ENCODE assay signal across 25 mouse cellular contexts in the genomic region with DNA sequence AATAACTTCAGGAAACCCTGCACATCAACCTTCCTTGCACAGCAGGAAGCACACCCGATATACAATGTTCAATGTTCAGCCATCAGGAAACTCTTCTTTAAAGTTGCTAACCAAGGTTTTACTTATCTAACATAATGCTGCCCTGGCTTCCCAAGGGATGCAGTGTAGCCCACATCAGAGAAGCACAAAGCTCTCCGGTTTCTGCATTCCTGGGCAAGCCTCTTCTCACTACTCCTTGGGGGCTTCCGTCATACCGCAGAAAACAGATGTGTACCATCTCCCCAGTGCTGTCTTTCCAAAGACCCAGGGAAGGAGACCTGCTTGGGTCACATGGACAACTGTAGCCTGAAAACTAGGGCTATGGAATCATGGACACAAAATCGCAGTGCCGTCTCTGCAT. TPM values are rescaled to one million over a fixed set of nuclear protein-coding genes. Genes with fewer than 3 reads are reported as not detected.
DNase-seq lines count a peak whose midpoint lies in the region; ATAC-seq lines count a peak whose summit lies in the region.
"Had no signal": no experiment of that assay in that cellular context is flagged by ENCODE, and none has a peak within 500 bp of the region (broad histone marks: within the 10 kb centered on the region; RNA-seq: fewer than 3 reads in every experiment).

No protein-coding gene starts in this region.

- 67% methylated on average over 6 of the region's 6 CpGs for WGBS in limb, embryonic 13.5 days
- WGBS in limb, embryonic 10.5 days: 91% methylated on average over 6 of the region's 6 CpGs
- 36% methylated on average over 6 of the region's 6 CpGs for whole genome bisulfite sequencing in embryonic facial prominence, embryonic 15.5 days

- 0 out of 2 replicates have a peak, but pooled peaks cover 3% of the 10 kb centered on the region for H3K36me3 ChIP-seq in limb, embryonic 13.5 days
- H3K36me3 ChIP-seq in limb, embryonic 10.5 days: no peaks in the 10 kb centered on the region
- H3K36me3 ChIP-seq in embryonic facial prominence, embryonic 15.5 days: no peaks in the 10 kb centered on the region
- H3K36me3 ChIP-seq: embryonic facial prominence, embryonic 12.5 days; forebrain, embryonic 10.5 days; forebrain, embryonic 12.5 days; G1E had no signal

- H3K4me1 ChIP-seq in limb, embryonic 13.5 days: peaks cover 15% of the 10 kb centered on the region
- H3K4me1 ChIP-seq in limb, embryonic 10.5 days: no peaks in the 10 kb centered on the region
- H3K4me1 ChIP-seq in embryonic facial prominence, embryonic 15.5 days: peaks cover 18% of the 10 kb centered on the region

- no peak overlapping the region for H3K27ac ChIP-seq in limb, embryonic 13.5 days
- H3K27ac ChIP-seq in limb, embryonic 10.5 days: no peak overlapping the region
- no peak overlapping the region for H3K27ac ChIP-seq in embryonic facial prominence, embryonic 15.5 days (replicated peaks)
- H3K27ac ChIP-seq: embryonic facial prominence, embryonic 12.5 days; forebrain, embryonic 10.5 days; forebrain, embryonic 12.5 days had no signal

- DNase-seq in heart, adult 11 months: peak; percentile 64
- no peak for DNase-seq in heart, adult 8-10 months (ENCODE audit: low spot score)
- no peak for DNase-seq in limb, embryonic 10.5 days (ENCODE audit: low spot score)
- DNase-seq in embryo, embryonic 10.5 days (ENCODE audit: low spot score): no peak
- DNase-seq: adrenal gland, adult 8-10 months; adrenal gland, postnatal 14 days; adrenal gland, postnatal 36 days; cerebellum, adult 11-12 months; cerebellum, adult 2 months; cerebellum, adult 9-10 months; cerebellum, postnatal 10 days; cerebellum, postnatal 25 days; embryo, embryonic 11 days had no signal

- no peaks in the 10 kb centered on the region; the same call in 1 of the 2 replicates for H3K9me3 ChIP-seq in limb, embryonic 13.5 days
- no peaks in the 10 kb centered on the region; the same call in 1 of the 2 replicates for H3K9me3 ChIP-seq in limb, embryonic 10.5 days (replicated peaks)
- no peaks in the 10 kb centered on the region for H3K9me3 ChIP-seq in embryonic facial prominence, embryonic 15.5 days (replicated peaks)
- H3K9me3 ChIP-seq: embryonic facial prominence, embryonic 12.5 days; forebrain, embryonic 12.5 days; G1E had no signal

- no peaks in the 10 kb centered on the region for H3K27me3 ChIP-seq in limb, embryonic 13.5 days
- no peaks in the 10 kb centered on the region for H3K27me3 ChIP-seq in limb, embryonic 10.5 days (ENCODE audit: low read depth, poor library complexity, severe bottlenecking)
- H3K27me3 ChIP-seq in embryonic facial prominence, embryonic 15.5 days: no peaks in the 10 kb centered on the region
- H3K27me3 ChIP-seq: CH12.LX; embryonic facial prominence, embryonic 12.5 days; forebrain, embryonic 12.5 days; Patski had no signal

- H3K9ac ChIP-seq in limb, embryonic 13.5 days: peak overlapping the region; percentile 14; the same call in 1 of the 2 replicates
- H3K9ac ChIP-seq in embryonic facial prominence, embryonic 15.5 days: no peak overlapping the region
- H3K9ac ChIP-seq: embryonic facial prominence, embryonic 12.5 days; forebrain, embryonic 12.5 days had no signal

- H3K4me2 ChIP-seq in limb, embryonic 13.5 days (replicated peaks): no peak overlapping the region
- H3K4me2 ChIP-seq in embryonic facial prominence, embryonic 15.5 days (replicated peaks): no peak overlapping the region
- H3K4me2 ChIP-seq: embryonic facial prominence, embryonic 12.5 days; forebrain, embryonic 12.5 days had no signal

- no peak for ATAC-seq in limb, embryonic 13.5 days (ENCODE audit: low FRiP score, low read depth)
- peak; percentile 69; the same call in 1 of the 2 replicates for ATAC-seq in embryonic facial prominence, embryonic 15.5 days (ENCODE audit: insufficient number of reproducible peaks, low FRiP score, low TSS enrichment, low read depth)
- ATAC-seq in erythroid progenitor cell, adult 5-6 weeks (replicated peaks; ENCODE audit: low FRiP score, poor library complexity, severe bottlenecking): 0 out of 2 replicates have a peak, but pooled peaks have one; percentile 25
- ATAC-seq in CD4-positive, CD25-positive, alpha-beta regulatory T cell, adult 4 months: no peak
- ATAC-seq: activated CD4-positive, CD25-positive, alpha-beta regulatory T cell, adult 4 months; forebrain, embryonic 14.5 days; Patski had no signal

- H3K4me3 ChIP-seq in limb, embryonic 13.5 days: no peak overlapping the region
- no peak overlapping the region for H3K4me3 ChIP-seq in limb, embryonic 10.5 days
- H3K4me3 ChIP-seq in embryonic facial prominence, embryonic 15.5 days (replicated peaks): no peak overlapping the region
- H3K4me3 ChIP-seq: embryonic facial prominence, embryonic 12.5 days; forebrain, embryonic 10.5 days; forebrain, embryonic 12.5 days had no signal

RNA-seq across cellular contexts. Expression of gene Carmil1, which starts 47.8 kb away (rescaled TPM):
- total RNA-seq in heart, adult 8-10 months (2022): 1 to 10 TPM; 5.1 to 9.4 (median 7.1) TPM
- polyA plus RNA-seq in limb, embryonic 13.5 days (2015; fragmentation: Nextera tagmentation; extraction: Ambion mirVana): 44.7 and 44.8 TPM in 2 replicates
- 23.3 and 33.1 TPM in 2 replicates for polyA plus RNA-seq in limb, embryonic 10.5 days (2016; fragmentation: Nextera tagmentation; extraction: Ambion mirVana)
- polyA plus RNA-seq in embryonic facial prominence, embryonic 15.5 days (2015; fragmentation: Nextera tagmentation; extraction: Ambion mirVana): 35.8 and 39.9 TPM in 2 replicates
- 3.8 TPM in 1 of 2 replicates, not detected in the other for total RNA-seq in erythroid progenitor cell, adult 5-6 weeks (2015; ENCODE audit: low replicate concordance)
- total RNA-seq in erythroid progenitor cell, adult 5-6 weeks (2017; ENCODE audit: low replicate concordance): 0.68 and 1.3 TPM in 2 replicates
- 1 to 10 TPM in 1 of 2 experiments, under 1 TPM in 1; 0.55 to 1.3 TPM for polyA plus RNA-seq in CD4-positive, CD25-positive, alpha-beta regulatory T cell, adult 4 months (2017; shearing (Covaris generic))

Comparison
In these comparisons a context has a peak if more than half of its experiments do, and no peak if none do; other contexts are left out.
1. ATAC-seq: peak in embryonic facial prominence, embryonic 15.5 days (single experiment) and erythroid progenitor cell, adult 5-6 weeks (single experiment); none in limb, embryonic 13.5 days (single experiment) and CD4-positive, CD25-positive, alpha-beta regulatory T cell, adult 4 months (single experiment).
2. RNA of gene Carmil1, which starts 47.8 kb away (polyA plus RNA-seq): 44.7 to 44.8 TPM in limb, embryonic 13.5 days, 35.8 to 39.9 TPM in embryonic facial prominence, embryonic 15.5 days and 23.3 to 33.1 TPM in limb, embryonic 10.5 days; 0.55 to 1.3 TPM in CD4-positive, CD25-positive, alpha-beta regulatory T cell, adult 4 months; every median in the first group is over 10 times any median in the second.